Mouse (Mus musculus) layer of hippocampus, adult 11-12 months (tissue): ENCODE results near the gene Mapt.
"Not testable (repeated sequence)": the region's sequence is repeated elsewhere in the genome, so short reads cannot be mapped to it uniquely, and the experiment has no call there.

ENCODE experiments used
- DNase-seq: peaks from one replicate; pipeline ENCODE4 v3.0.0; 2022; ENCODE audit warnings: low spot score

Mapt gene

DNA sequence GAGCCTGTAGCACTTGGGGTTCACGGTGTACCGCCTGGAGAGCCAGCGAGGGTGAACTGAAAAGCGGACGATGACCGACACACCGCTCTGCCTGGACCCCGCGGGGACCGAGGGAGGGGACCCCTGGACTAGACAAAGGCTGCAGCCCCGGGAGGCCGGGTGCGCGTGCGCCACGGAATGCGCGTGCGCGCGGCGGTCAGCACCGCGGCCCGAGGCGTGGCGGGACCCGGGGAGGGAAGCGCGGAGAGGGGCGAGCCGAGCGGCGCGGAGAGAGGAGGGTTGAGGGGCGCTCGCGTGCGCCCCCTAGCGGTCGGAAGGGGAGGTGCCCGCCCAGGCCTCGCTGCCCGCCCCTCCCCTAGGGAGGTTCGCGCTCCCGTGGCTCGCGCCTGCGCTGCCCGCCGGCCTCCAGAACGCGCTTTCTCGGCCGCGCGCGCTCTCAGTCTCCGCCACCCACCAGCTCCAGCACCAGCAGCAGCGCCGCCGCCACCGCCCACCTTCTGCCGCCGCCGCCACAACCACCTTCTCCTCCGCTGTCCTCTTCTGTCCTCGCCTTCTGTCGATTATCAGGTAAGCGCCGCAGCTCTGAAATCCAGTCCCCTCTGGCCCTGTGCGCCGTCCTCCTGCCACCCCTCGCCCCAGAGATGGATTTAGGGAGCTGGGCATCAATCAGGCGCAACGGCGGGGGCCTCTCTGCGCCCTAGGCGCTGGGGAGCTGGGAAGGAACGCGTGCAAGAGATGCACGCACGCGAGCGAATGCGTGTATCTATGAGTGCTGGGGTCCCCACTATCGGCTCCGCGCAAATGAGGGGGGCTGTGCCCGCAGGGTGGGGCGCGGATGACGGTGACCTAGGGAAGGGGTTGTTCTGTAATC is at the start of gene Mapt:
Gene Mapt, plus strand, starts transcription at position 350 of the 871 bp plus-strand sequence.
- peak; percentile 94 for DNase-seq

DNA sequence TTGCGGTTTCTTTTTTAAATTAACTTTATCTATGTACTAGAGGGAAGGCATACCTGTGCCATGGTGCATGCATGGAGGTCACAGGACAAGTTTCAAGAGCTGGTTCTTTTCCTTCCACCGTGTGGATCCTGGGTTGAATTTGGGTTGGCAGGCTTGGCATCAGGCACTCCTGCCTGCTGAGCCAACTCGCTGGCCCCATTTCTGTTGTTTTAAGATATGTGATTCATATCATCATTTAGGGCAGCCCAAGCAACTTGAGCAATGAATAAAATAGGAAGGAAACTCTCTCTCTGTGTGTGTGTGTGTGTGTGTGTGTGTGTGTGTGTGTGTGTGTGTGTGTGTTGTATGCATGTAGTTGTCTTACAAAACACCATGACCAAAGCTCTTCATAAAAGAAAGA is 49.0 kb upstream of the Mapt start:
- no peak for DNase-seq

DNA sequence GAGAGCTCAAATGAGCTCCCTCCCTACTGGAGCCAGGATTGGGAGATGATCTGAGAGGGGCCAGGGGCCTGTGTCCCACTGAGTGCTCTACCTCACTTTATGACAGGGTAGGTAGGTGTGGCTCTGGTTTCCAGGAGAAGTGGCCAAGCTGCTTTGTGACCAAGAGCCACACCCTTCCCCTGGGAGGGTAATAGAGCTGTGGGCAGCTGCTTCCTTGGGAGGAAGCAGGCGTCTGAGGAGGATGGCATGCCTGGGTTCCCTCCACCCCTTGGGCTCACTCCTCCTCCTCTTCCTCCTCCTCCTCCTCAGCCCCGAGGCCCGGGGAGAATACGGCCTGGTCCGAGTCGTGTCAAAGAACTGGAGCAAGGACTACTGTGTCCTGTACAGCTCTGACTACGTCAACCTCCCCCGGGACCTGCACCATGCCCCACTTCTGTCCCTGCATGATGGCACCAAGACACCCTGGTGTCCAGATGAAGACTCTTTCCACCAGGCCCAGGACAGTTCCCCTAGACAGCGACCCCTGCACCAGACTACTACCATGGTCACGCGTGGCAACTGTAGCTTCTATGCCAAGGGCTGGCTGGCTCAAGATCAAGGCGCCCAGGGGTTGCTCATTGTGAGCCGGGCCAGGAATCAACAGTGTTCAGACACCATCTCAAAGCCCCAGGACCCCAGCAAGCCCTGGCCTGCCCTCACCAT is 44.9 kb upstream of the Mapt start, which contains the start of gene Sppl2c:
Gene Sppl2c, plus strand, starts transcription at position 193 of the 702 bp plus-strand sequence.
- no peak for DNase-seq

DNA sequence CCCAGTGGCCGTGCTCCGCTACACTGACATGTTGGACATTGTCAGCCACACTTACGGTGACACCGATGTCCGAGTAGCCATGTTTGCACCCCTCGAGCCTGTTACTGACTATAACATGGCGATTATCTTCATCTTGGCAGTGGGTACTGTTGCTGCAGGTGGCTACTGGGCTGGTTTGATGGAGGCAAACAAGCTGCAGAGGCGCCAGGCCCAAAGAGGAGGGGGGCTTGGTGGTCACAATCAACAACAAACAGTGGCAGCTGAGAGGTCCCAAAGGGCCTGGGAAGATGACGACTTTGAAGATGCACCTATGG is 44.4 kb upstream of the Mapt start:
- DNase-seq: no peak

DNA sequence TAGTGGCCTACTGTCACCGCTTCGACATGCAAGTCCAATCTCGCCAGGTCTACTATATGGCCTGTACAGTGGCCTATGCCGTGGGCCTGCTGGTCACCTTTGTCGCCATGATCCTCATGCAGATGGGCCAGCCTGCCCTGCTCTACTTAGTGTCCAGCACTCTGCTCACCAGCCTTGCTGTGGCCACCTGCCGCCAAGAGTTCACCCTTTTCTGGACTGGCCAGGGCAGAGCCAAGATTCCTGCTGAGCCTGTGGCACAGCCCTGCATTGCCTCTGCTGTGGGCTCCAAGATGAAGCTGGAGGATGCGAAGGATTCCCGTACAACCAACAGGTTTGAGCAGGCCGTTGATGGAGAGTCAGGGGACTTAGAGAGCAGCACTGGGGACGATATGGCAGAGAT is 43.4 kb upstream of the Mapt start:
- no peak for DNase-seq

DNA sequence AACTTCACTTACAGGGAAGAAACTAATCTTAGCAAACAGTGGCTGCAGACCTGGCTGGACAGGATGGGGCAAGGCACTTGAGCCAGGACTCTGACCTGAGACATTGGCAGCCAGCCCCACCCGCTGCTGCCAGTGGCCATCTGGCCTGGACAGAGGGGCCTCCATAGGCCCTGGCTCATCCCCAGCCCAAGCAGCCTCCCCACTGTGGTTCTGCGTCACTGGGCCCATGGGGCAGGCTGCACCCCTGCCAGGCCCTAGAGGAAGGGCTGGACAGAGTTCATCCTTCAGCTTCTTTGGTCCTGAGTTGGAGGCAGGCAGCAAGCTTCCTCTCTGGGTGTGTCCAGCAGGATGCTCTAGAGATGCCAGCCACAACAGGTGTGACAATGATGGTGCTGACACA is 41.2 kb upstream of the Mapt start:
- no peak for DNase-seq

DNA sequence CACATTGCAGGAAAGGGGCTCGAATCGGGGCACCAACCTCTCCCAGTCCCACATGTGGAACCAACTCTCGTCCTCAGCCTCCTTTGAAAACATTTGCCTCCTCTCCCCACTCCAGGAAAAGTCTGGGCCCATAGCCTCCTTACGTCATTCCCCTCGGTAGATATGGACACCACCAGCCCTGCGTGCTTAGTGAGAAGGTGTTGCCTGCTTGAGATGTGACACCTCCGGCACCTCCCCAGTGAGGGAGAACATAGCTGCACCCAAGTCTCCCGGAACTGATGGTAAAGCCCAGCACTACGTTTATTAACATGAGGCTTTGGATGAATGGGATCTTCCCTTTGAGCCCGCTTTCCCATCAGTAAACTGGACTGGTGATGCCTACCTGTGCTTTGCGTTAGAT is 35.8 kb upstream of the Mapt start:
- no peak for DNase-seq

DNA sequence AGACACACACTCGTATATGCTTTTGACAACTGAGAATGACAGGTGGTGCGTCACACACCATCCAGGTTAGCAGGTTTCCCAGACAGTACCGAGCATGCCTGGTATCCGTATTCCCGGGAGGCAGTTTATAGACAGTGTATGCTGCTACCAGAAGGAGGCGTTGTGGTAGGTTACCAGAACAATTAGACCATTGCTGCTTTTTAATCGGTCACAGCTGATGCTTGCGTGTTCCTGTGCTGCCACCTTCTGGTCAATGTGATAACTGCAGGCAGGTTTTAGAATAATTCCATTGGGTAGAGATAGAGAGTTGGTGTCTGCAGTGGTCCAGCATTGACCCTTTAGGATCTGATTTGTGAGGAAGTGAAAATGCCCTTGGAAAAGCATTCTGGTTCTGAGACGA is 35.4 kb upstream of the Mapt start:
- DNase-seq: peak; percentile 95

DNA sequence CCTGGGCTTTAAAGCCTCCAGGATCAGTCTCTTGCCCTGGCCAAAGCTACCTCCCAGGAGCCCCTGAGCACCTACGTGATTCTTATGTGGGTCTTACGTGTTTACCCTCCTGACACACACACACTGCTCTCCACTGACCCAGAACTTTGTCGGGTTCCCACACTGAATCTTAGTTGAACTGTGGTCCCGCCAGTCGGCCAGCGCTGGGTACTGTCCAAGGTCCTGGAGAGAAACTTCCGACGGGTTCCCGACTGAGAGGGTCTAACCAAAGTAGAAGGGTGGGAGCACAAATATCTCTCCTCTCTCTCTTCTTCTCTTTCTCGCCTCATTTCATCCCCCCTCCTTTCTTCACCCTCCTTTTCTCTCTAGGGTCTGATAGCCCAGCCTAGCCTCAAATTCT is 33.3 kb upstream of the Mapt start:
- DNase-seq: no peak

DNA sequence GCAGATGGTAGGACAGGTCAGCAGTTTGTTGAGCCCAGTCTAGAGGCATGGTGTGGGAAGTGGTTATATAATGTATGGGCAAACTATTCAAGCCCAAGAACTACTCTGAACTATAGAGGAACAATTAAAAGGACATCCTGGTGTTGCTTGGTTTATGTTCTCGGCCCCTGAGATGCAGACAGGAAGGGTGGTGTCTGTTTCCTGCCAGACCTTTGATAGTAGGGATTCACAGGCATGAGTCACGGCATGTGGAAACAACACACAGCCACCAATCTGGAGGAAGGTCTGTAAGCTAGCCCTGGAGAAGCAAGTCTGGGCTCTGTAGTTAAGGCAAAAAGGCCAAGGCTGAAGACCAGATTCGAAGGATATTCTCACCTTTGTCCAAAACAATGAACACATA is 27.9 kb upstream of the Mapt start:
- DNase-seq: no peak

DNA sequence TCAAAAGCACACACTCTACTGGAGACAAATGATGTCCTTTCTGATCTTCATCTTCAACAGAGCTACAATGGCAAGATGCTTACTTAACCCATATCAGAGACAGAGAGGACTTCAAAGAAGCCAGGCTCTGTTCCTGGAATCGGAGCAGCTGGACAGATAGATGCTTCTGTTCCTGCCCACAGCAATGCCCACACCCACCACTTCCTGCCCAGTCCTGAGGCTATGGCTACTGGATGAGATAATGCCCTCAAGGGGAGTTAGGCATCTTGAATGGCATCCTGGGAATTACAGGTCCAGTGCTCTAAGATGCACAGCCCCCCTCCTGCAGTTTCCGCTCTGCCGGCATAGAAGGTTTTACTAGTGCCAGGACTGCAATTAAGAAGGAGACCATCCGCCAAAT is 24.6 kb upstream of the Mapt start:
- no peak for DNase-seq

DNA sequence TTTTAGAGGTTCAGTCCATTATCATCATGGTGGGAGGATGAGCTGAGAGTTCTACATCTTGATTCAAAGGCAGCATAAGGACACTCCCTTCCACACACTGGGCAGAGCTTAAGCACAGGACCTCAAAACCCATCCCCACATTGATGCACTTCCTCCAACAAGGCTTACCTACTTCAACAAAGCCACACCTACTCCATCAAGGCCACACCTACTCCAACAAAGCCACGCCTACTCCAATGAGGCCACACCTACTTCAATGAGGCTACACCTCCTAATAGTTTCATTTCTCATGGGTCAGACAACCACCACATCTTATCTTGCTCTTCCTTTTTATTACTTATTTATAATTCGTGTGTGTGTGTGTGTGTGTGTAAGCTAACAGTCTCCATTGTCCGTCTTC is 22.1 kb upstream of the Mapt start:
- no peak for DNase-seq

DNA sequence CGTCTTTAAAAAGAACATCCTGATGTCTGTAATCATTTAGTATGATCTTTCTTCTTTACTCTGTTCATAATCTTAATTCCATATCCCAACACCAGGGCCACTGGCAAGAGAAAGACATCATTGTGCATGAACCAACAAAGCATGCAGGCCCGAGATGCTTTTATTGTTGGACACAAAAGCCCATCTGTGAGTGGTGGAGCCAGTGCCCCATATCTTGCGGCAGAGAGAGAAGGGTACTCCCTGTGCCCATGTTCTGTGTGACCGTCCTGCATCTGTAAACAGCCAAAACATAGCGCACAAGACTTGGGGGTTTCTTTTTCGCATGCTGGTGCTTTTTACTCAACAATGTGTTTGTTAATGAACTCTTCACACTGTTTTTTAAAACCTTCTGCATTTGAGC is 19.9 kb upstream of the Mapt start:
- DNase-seq: peak; percentile 50

DNA sequence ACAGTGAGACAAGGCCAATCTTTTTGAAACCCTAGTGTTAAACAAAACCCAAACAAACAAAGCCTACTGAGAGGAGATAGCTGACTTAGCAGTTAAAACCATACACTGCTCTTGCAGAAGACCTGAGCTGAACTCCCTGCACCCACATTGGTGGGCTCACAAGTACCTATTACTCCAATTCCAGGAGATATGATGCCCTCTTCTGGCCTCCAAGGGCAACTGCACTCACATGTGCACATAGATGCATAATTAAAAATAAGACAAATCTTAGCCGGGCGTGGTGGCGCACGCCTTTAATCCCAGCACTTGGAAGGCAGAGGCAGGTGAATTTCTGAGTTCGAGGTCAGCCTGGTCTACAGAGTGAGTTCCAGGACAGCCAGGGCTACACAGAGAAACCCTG is 17.1 kb upstream of the Mapt start:
- DNase-seq: not testable (repeated sequence)

DNA sequence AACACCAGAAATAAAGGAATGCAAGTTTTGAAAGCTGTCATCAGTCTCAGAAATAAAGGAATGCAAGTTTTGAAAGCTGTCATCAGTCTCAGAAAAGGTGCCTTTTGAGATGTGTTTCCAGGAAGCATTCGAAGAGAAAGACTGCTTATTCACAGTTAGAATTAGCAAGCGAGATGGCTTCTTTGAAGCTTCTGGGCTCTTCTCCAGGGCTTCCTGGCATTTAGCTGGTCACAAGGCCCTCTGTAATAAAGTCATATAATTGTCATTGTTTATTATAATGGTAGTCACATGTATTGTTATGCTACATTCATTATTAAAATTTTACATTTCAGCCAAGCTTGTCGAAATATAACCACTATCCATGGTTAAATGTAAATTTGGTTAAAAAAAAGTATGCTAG is 13.1 kb upstream of the Mapt start:
- DNase-seq: no peak

DNA sequence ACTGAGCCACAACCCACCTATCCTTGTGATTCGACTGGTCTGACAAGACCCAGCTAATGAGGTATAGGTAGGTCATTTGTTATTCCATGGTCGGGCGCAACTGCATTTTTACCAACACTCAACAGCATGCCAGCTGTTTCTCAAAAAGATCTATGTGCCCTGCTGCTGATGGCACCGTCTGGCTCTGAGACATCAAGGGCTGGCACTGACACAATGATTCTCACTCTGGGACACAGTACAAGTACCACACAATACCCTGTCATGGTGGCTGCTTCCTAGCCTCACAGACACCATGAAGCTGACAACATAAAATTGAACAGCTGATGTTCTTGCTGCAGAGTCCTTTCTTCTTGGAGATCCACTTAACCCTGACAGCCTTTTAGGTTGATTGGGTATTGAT is 10.9 kb upstream of the Mapt start:
- peak; percentile 46 for DNase-seq

DNA sequence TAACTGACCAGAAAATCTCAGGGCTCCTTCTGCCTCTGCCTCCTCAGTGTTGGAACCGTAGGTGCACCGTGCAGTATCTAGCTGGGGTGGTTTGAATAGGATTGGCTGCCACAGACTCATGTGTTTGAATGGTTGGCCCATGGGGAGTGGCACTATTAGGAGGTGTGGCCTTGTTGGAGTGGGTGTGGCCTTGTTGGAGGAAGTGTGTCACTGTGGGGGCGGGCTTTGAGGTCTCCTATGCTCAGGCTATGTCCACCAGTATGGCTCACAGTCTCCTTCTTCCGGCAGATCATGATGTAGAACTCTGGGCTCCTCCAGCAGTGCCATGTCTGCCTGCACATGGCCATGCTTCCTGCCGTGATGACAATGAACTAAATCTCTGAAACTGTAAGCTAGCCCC is 9.4 kb upstream of the Mapt start:
- no peak for DNase-seq

DNA sequence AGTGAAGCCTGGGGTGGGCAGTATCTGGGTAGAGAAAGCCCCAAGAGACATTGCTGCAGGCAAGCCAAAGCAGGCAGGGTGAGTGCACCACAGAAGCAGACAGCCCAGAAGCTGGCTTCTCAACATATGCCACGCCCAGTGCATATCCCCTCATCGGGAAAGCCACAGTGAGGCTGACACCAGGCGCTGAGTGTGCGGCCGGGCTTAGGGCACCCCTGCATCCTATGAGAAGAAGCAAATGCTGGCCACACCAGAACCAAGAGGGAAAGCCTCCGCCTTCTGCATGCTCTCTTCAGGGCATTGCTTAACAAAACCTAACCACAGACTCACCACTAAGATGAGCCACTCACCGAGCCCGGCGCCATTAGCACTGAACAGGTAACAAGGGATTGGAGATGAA is 7.9 kb upstream of the Mapt start:
- no peak for DNase-seq

DNA sequence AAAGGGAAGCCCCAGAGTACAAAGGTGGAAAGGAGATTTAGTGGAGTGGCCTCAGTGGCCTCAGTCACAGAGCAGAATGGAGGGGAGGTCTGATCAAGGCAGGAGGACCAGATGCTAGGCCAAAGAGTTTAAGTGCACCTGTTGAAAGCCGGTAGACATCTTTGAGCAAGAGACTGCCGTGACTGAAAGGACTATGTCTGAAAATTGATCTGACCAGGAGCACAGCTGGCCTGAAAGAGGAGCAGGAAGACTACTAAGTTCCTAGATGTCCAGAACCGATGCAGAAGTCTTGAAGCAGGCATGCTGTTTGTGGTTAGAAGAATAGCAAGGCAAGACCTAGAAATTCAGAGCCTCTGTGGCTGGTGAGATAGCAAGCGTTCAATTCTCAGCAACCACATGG is 1.8 kb upstream of the Mapt start:
- DNase-seq: no peak

DNA sequence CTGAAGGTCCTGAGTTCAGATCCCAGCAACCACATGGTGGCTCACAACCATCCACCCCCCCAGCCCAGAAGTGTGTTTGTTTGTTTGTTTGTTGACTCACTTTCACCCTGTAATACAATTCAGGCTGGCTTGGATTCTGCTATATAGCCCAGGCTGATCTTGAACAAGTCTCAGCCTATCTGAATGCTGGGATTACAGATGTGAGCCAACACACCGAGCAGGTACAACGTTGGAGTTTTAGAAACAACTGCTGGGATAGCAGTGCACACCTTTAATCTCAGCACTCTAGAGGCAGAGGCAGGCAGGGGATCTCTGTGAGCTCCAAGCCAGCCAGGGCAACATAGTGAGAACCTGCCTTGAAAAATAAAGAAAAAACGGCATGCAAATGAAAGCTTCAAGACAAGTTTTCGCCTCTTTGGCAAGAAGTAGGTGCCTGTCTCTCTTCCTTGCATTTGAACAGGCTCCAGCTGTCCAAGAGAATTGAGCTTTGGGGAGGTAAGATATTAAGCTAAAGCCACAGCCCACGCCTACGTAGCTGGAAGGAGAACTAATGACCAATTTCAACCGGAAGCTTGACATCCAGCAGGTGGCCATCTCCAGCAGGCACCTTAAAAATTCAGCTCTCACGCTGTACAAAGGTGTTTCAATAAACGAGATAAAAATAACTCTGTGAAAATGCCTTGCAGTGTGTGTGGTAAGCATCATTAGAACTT is 968 bp upstream of the Mapt start:
- no peak for DNase-seq

DNA sequence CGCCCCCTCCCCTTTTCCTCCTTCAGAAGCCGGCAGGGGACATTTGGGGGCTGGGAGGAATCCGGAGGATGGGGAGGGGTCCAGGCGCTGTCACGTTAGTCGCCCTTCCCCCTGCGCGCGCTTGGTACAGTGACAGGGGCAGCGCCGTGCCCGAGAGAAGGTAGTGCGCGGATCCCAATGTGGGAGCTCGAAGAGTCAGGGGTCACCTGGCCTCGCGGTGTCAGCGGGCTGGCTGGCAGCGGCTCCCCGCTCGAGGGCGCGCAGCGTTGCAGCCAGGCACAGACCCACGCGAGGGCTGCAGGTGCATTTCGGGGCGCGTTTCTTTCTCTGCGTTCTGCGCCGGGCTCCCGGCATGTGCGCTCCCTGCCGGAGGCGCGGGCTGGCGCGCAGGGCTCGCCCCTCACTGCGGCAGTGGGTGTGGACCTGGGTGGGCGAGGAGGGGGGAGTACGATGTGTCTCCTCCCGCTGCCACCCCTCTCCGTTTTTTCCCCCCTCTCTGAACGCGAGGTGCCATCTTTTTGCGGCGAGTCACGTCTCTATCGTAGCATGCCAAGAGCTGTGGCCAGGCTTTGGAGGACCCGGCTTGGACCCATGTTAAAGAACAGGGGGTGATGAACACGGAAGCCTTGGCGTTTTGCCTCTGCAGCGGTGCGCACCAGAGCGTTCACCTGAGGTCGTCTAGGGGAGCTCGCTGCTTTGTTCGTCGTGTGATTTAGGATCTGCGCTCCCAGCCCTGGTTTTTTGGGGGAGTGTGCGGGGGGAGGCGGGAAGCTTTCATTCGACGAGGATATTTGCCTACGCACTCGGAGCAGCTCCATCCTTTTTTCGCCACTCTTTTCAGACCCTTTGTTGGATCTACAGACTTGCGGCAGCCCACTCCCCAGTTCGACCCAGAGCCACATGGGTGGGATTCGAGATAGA is 1.2 kb downstream of the Mapt start:
- DNase-seq: peak; percentile 65

DNA sequence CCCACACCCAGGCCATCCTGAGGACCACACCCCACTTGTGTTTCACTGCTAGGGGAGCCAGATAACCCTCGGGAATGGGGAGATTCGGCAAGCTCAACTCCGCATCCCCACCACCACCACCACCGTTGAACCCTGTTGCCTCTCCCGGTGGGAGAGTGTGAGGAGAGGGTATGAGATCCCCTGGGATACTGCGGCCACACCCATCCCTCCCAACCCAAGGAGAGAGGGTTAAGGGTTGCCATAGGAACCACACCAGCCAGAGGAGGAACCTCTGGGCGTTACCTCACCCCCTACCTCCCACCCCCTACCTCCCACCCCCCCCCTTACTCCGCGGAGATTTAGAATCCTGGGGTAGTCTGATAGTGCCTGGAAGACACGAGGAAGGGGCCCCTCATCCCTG is 1.9 kb downstream of the Mapt start:
- DNase-seq: no peak
